Mouse (Mus musculus) brown adipose tissue, adult 24 weeks (tissue): ENCODE measurements around the gene Adra1b. TPM values are rescaled to one million over a fixed set of nuclear protein-coding genes. Genes with fewer than 3 reads are reported as not detected.

Experiments
- H3K27ac ChIP-seq: fragments of 200-500 bp; replicated peaks from 2 replicates; pipeline ENCODE4 v1.5.1; 2012; ENCODE audit warnings: low read depth, mild to moderate bottlenecking, low read length
- H3K4me1 ChIP-seq: fragments of 200-500 bp; 2 replicates; pipeline ENCODE4 v1.6.1; 2012; ENCODE audit warnings: low read length, mixed read lengths; ENCODE audit not compliant: control insufficient read depth, insufficient read depth, insufficient read length
- H3K4me3 ChIP-seq: fragments of 200-500 bp; 2 replicates; pipeline ENCODE4 v1.5.1; 2012; ENCODE audit warnings: low read depth, mild to moderate bottlenecking, low read length, moderate library complexity; ENCODE audit not compliant: insufficient read depth
- polyA plus RNA-seq: library from polyadenylated mRNA; stranded (reverse); fragments of >200 nt; gene quantifications from 2 replicates; pipeline ENCODE4 v1.2.4, GENCODE M21; 2012; ENCODE audit not compliant: missing spikeins, insufficient read depth, insufficient read length

Adra1b gene
- polyA plus RNA-seq, 1 experiment: 0.79 TPM

- Histone ChIP-seq H3K27ac (no peak overlapping the region), H3K4me1 (no peaks in the 10 kb centered on the region), H3K4me3 (no peak overlapping the region)
Observed at GRCm38 (mm10) chr11:43919492-43920055, 18.6 kb upstream of the Adra1b start.

- H3K4me3 ChIP-seq: no peak overlapping the region
- no peak overlapping the region for H3K27ac ChIP-seq
- H3K4me1 ChIP-seq: peaks cover 3% of the 10 kb centered on the region; the same call in 1 of the 2 replicates
Observed at GRCm38 (mm10) chr11:43914552-43915447, 13.8 kb upstream of the Adra1b start.

GRCm38 (mm10) chr11:43912136-43912888 is 11.3 kb upstream of the Adra1b start:
- no peak overlapping the region for H3K4me3 ChIP-seq
- H3K4me1 ChIP-seq: peaks cover 3% of the 10 kb centered on the region; the same call in 1 of the 2 replicates
- H3K27ac ChIP-seq: no peak overlapping the region

- Histone ChIP-seq H3K4me3 (no peak overlapping the region), H3K4me1 (peaks cover 3% of the 10 kb centered on the region; the same call in 1 of the 2 replicates), H3K27ac (no peak overlapping the region)
Observed at GRCm38 (mm10) chr11:43911646-43912045, 10.6 kb upstream of the Adra1b start.

GRCm38 (mm10) chr11:43903351-43903750 is 2.3 kb upstream of the Adra1b start:
- no peak overlapping the region for H3K27ac ChIP-seq
- H3K4me1 ChIP-seq: no peaks in the 10 kb centered on the region
- no peak overlapping the region for H3K4me3 ChIP-seq

- Histone ChIP-seq H3K4me3 (no peak overlapping the region), H3K27ac (no peak overlapping the region), H3K4me1 (no peaks in the 10 kb centered on the region)
Observed at GRCm38 (mm10) chr11:43899696-43900095, 1.3 kb downstream of the Adra1b start.

- Histone ChIP-seq H3K4me3 (no peak overlapping the region), H3K27ac (no peak overlapping the region), H3K4me1 (no peaks in the 10 kb centered on the region)
Observed at GRCm38 (mm10) chr11:43895323-43895722, 5.7 kb downstream of the Adra1b start.

GRCm38 (mm10) chr11:43892546-43892945 is 8.5 kb downstream of the Adra1b start:
- Histone ChIP-seq H3K4me1 (no peaks in the 10 kb centered on the region), H3K4me3 (no peak overlapping the region), H3K27ac (no peak overlapping the region)

- H3K4me1 ChIP-seq: no peaks in the 10 kb centered on the region
- no peak overlapping the region for H3K4me3 ChIP-seq
- H3K27ac ChIP-seq: no peak overlapping the region
Observed at GRCm38 (mm10) chr11:43891457-43891856, 9.6 kb downstream of the Adra1b start.

- Histone ChIP-seq H3K27ac (no peak overlapping the region), H3K4me3 (no peak overlapping the region), H3K4me1 (no peaks in the 10 kb centered on the region)
Observed at GRCm38 (mm10) chr11:43889208-43889915, 11.6 kb downstream of the Adra1b start.

- Histone ChIP-seq H3K4me1 (no peaks in the 10 kb centered on the region), H3K27ac (no peak overlapping the region), H3K4me3 (no peak overlapping the region)
Observed at GRCm38 (mm10) chr11:43888736-43889135, 12.3 kb downstream of the Adra1b start.

- H3K4me1 ChIP-seq: no peaks in the 10 kb centered on the region
- no peak overlapping the region for H3K4me3 ChIP-seq
Observed at GRCm38 (mm10) chr11:43887597-43887996, 13.4 kb downstream of the Adra1b start.

GRCm38 (mm10) chr11:43884521-43884920 is 16.5 kb downstream of the Adra1b start:
- no peak overlapping the region for H3K27ac ChIP-seq
- H3K4me1 ChIP-seq: no peaks in the 10 kb centered on the region

More at GRCm38 (mm10) chr11:43887597-43887996, 13.4 kb downstream of the Adra1b start:
- no peak overlapping the region for H3K27ac ChIP-seq

GRCm38 (mm10) chr11:43883641-43884181 is 17.3 kb downstream of the Adra1b start:
- H3K4me1 ChIP-seq: no peaks in the 10 kb centered on the region
- H3K4me3 ChIP-seq: no peak overlapping the region
- no peak overlapping the region for H3K27ac ChIP-seq

More at GRCm38 (mm10) chr11:43884521-43884920, 16.5 kb downstream of the Adra1b start:
- H3K4me3 ChIP-seq: no peak overlapping the region
